Mouse (Mus musculus) stomach, postnatal 0 days (tissue): Measurements from ENCODE around the gene Prrc2a. TPM values are rescaled to one million over a fixed set of nuclear protein-coding genes. Genes with fewer than 3 reads are reported as not detected.
A peak's percentile ranks its signal among the peaks of the same experiment; 100 is the strongest.

ENCODE experiments used
- ATAC-seq: fragments of 200-750 bp; cut with Nextera tagmentation; 2 replicates; pipeline ENCODE4 v1.8.0; 2017; ENCODE audit not compliant: low FRiP score, low TSS enrichment
- DNase-seq: peaks from one replicate; pipeline ENCODE4 v3.0.0-alpha.2; 2016; ENCODE audit warnings: low spot score
- H3K27ac ChIP-seq: fragments of 300-500 bp; sonication (generic); replicated peaks from 2 replicates; pipeline ENCODE4 v1.5.1; 2014; ENCODE audit warnings: mild to moderate bottlenecking, control low read depth
- H3K27me3 ChIP-seq: fragments of 300-500 bp; sonication (generic); 2 replicates; pipeline ENCODE4 v1.6.1; 2014; ENCODE audit warnings: low read length; ENCODE audit not compliant: control insufficient read depth, insufficient read depth
- H3K36me3 ChIP-seq: fragments of 300-500 bp; sonication (generic); 2 replicates; pipeline ENCODE4 v1.6.1; 2014; ENCODE audit warnings: low read length, mixed read lengths; ENCODE audit not compliant: control insufficient read depth, insufficient read depth
- H3K4me1 ChIP-seq: fragments of 300-500 bp; sonication (generic); replicated peaks from 2 replicates; pipeline ENCODE4 v1.6.1; 2014; ENCODE audit warnings: antibody characterized with exemption; ENCODE audit not compliant: control insufficient read depth, insufficient read depth
- H3K4me2 ChIP-seq: fragments of 300-500 bp; sonication (generic); replicated peaks from 2 replicates; pipeline ENCODE4 v1.6.1; 2014; ENCODE audit warnings: low read depth, mild to moderate bottlenecking, control low read depth, moderate library complexity
- H3K4me3 ChIP-seq: fragments of 300-500 bp; sonication (generic); 2 replicates; pipeline ENCODE4 v1.5.1; 2014; ENCODE audit warnings: low read depth, low read length, control low read depth
- H3K9ac ChIP-seq: fragments of 300-500 bp; sonication (generic); 2 replicates; pipeline ENCODE4 v1.6.1; 2014; ENCODE audit warnings: mild to moderate bottlenecking, low read length, control low read depth, mixed read lengths
- H3K9me3 ChIP-seq: fragments of 300-500 bp; sonication (generic); 2 replicates; pipeline ENCODE4 v1.6.1; 2016; ENCODE audit warnings: low read length; ENCODE audit not compliant: control insufficient read depth
- CTCF ChIP-seq: IDR thresholded peaks from 2 replicates; pipeline ENCODE4 v1.5.1; 2016; ENCODE audit warnings: antibody characterized with exemption, low read depth, mild to moderate bottlenecking, moderate library complexity
- EP300 ChIP-seq: optimal IDR thresholded peaks from 2 replicates; pipeline ENCODE3; 2016; ENCODE audit warnings: antibody characterized with exemption
- WGBS: fragments of 180-500 bp; shearing (Covaris S2); extraction: QIAGEN DNeasy Blood & Tissue Kit; methylation state at CpG from one replicate; pipeline ENCODE4 v1.1.7; 2014; 5-methylcytosine and 5-hydroxymethylcytosine counted together
- polyA plus RNA-seq: library from polyadenylated mRNA; unstranded; fragments of >200 nt; fragmentation: Nextera tagmentation; extraction: Ambion mirVana; gene quantifications from 2 replicates; pipeline ENCODE4 v1.2.1, GENCODE M21; 2015

Prrc2a gene
- polyA plus RNA-seq, 1 experiment from 2014 or later, result 49.3 TPM

DNA sequence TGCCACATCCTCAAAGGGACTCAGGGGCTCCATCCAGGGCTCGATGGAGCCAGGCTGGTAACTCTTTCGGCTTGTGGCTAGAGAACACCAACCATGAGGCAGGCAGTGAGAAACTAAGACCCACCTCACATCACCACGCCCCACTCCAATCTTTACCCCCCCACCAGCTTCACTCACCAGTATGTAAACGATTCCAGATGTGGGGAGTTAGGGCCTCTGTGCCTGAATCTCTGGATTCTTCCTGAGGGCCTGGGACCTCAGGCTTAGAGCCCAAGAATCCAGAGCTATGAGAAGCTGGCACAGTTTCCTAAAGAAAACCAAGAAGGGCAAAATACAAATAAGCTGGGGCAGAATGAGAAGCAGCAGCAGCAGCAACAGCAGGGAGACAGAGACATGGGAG, 10.8 kb downstream of the Prrc2a start:
- H3K27ac ChIP-seq, result no peak overlapping the region
- no peak overlapping the region for H3K9ac ChIP-seq
- H3K9me3 ChIP-seq, result no peaks in the 10 kb centered on the region
- H3K4me2 ChIP-seq, result no peak overlapping the region
- H3K4me1 ChIP-seq, result no peaks in the 10 kb centered on the region
- ATAC-seq, result no peak
- H3K4me3 ChIP-seq, result no peak overlapping the region
- H3K36me3 ChIP-seq, result peaks cover 76% of the 10 kb centered on the region
- no peaks in the 10 kb centered on the region for H3K27me3 ChIP-seq
- DNase-seq, result no peak
- WGBS, result 76% methylated on average over 4 of the region's 4 CpGs
- no peak for TF ChIP-seq EP300
- no peak for TF ChIP-seq CTCF

DNA sequence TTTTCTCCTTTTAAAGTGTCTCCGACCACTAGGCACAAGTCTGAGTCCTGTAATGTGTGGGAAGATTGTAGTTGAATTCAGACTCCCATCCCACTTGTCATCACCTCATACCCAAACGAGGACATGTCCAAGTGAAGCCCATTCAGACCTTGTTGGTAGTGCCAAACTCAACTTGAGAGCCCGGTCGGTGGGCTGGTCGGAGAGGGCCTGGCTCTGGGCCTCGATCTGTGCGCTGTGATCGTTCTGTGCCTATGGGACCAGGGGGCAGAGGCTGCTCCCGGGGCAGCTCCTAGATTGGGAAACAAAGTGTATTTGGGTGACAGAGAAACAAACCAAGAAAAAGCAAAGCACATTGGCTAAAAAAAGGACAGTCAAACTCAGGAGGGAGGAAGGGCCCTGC, 11.6 kb downstream of the Prrc2a start:
- Histone ChIP-seq H3K27me3 (no peaks in the 10 kb centered on the region), H3K4me2 (no peak overlapping the region), H3K9ac (no peak overlapping the region), H3K9me3 (no peaks in the 10 kb centered on the region), H3K4me3 (no peak overlapping the region), H3K36me3 (peaks cover 74% of the 10 kb centered on the region), H3K4me1 (no peaks in the 10 kb centered on the region), H3K27ac (no peak overlapping the region)
- DNase-seq (no peak), ATAC-seq (no peak)
- WGBS, result 87% methylated on average over 9 of the region's 9 CpGs
- TF ChIP-seq EP300, result no peak
- no peak for TF ChIP-seq CTCF

GRCm38 (mm10) chr17:35152121-35152520, 12.6 kb downstream of the Prrc2a start:
- ATAC-seq (no peak), DNase-seq (no peak)
- Histone ChIP-seq H3K4me1 (no peaks in the 10 kb centered on the region), H3K4me2 (no peak overlapping the region), H3K27ac (no peak overlapping the region), H3K4me3 (no peak overlapping the region), H3K9me3 (no peaks in the 10 kb centered on the region), H3K27me3 (no peaks in the 10 kb centered on the region), H3K36me3 (peaks cover 71% of the 10 kb centered on the region), H3K9ac (no peak overlapping the region)
- 94% methylated on average over 4 of the region's 4 CpGs for WGBS
- TF ChIP-seq CTCF (no peak), EP300 (no peak)

DNA sequence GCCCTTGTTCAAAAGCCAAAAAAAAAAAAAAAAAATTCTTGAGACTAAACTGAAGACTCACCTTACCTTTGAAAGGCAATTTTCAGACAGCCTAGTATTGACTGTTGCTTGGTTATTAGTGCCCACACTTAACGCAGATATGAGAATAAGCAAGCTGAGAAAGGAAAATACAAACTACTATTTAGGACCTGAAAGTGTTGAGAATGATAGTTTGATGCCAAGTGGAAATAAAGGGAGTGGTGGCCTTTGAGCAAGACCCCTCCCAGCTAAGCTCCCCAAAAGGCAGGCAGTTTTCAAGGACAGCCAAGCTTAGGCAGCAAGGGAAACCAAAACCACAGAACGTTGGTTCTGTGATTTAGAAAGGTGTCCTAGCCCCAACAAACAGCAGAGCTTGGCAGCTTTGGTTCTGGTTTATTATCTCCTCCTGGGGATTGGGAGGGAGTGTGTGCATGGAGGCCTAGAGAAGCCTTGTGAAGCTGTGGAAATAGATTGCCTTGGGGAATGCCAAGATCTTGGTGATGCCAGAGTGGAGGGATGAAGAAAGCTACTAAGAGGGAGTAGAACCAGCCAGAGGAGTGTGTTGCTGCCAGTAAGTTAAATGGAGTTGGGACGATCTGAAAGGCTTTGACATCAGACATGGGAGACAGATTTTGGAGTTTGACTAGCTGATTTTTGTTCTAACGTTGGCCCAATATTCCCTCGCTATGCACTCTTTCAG, 16.6 kb downstream of the Prrc2a start:
- WGBS, result 56% methylated on average over 5 of the region's 5 CpGs
- H3K36me3 ChIP-seq, result peaks cover 71% of the 10 kb centered on the region
- TF ChIP-seq EP300 (no peak), CTCF (no peak)
- H3K9me3 ChIP-seq, result no peaks in the 10 kb centered on the region
- no peak overlapping the region for H3K4me3 ChIP-seq
- no peak for ATAC-seq
- H3K27me3 ChIP-seq, result no peaks in the 10 kb centered on the region
- no peak overlapping the region for H3K9ac ChIP-seq
- no peak for DNase-seq
- H3K4me2 ChIP-seq, result no peak overlapping the region
- 0 out of 2 replicates have a peak overlapping the region, but pooled peaks have one; percentile 35 for H3K27ac ChIP-seq
- no peaks in the 10 kb centered on the region for H3K4me1 ChIP-seq

- no peak overlapping the region for H3K4me2 ChIP-seq
- ATAC-seq, result no peak
- no peak for DNase-seq
- H3K27ac ChIP-seq, result no peak overlapping the region; the same call in 1 of the 2 replicates
- no peak overlapping the region for H3K9ac ChIP-seq
- peaks cover 71% of the 10 kb centered on the region for H3K36me3 ChIP-seq
- H3K9me3 ChIP-seq, result no peaks in the 10 kb centered on the region
- no peaks in the 10 kb centered on the region for H3K27me3 ChIP-seq
- no peak for TF ChIP-seq CTCF
- no peak for TF ChIP-seq EP300
- H3K4me1 ChIP-seq, result no peaks in the 10 kb centered on the region
- WGBS, result 37% methylated on average over 3 of the region's 3 CpGs
- no peak overlapping the region for H3K4me3 ChIP-seq
These were observed 17.3 kb downstream of the Prrc2a start for GRCm38 (mm10) chr17:35147348-35147747.

DNA sequence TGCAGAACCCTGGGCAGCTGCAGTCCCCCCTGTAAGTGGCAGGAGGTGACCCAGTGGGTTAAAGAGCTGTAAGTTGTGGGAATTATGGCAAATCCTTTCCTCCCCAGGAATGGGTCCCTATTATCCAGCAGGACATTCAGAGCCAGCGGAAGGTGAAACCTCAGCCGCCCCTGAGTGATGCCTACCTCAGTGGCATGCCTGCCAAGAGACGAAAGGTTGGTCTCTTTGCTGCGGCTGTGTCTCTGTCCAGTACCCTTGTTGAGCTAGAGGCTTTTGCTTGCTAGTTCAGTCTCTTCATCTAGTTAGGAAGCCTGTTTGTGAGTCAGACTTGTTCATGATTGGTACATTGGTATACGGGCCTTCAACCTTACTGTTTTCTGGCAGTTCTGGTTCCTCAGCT, 18.6 kb downstream of the Prrc2a start:
- no peak overlapping the region for H3K4me3 ChIP-seq
- no peaks in the 10 kb centered on the region for H3K27me3 ChIP-seq
- no peaks in the 10 kb centered on the region for H3K9me3 ChIP-seq
- ATAC-seq (no peak), DNase-seq (no peak)
- TF ChIP-seq EP300 (no peak), CTCF (no peak)
- no peaks in the 10 kb centered on the region for H3K4me1 ChIP-seq
- H3K36me3 ChIP-seq, result peaks cover 74% of the 10 kb centered on the region
- H3K4me2 ChIP-seq, result no peak overlapping the region
- H3K9ac ChIP-seq, result no peak overlapping the region; the same call in 1 of the 2 replicates
- H3K27ac ChIP-seq, result peak overlapping the region; percentile 40; the same call in 1 of the 2 replicates
- 73% methylated on average over 5 of the region's 5 CpGs for WGBS
